Mouse (Mus musculus): ENCODE data around the gene Minpp1. TPM values are rescaled to one million over a fixed set of nuclear protein-coding genes. Genes with fewer than 3 reads are reported as not detected.
A peak's percentile ranks its signal among the peaks of the same experiment; 100 is the strongest.

Gene Minpp1
- total and polyA plus RNA-seq, 3 experiments = 176 to 256 TPM; not detected in 1

GRCm38 (mm10) chr19:32441568-32441967, 44.0 kb upstream of the Minpp1 start (continued):
- no peak for TF ChIP-seq POLR2AphosphoS5 (IDR thresholded peaks at IDR 0.05; ENCODE audit: borderline replicate concordance, low read depth, low read length)
- TF ChIP-seq MAFK (IDR thresholded peaks at IDR 0.05; ENCODE audit: borderline replicate concordance, low read depth, low read length) = no peak
- no peak for TF ChIP-seq TCF12 (IDR thresholded peaks at IDR 0.05; ENCODE audit: low read depth, low read length)
- TF ChIP-seq MXI1 (IDR thresholded peaks at IDR 0.05; ENCODE audit: low read depth, low read length) = no peak
- TF ChIP-seq TBP (IDR thresholded peaks at IDR 0.05; ENCODE audit: low read depth, low read length) = no peak
- TF ChIP-seq CTCF (IDR thresholded peaks at IDR 0.05 in 2 of 3, conservative IDR thresholded peaks at IDR 0.05 in 1 of 3; ENCODE audit: control insufficient read depth in 1 of 3, insufficient read depth in 1 of 3, low read depth in 2 of 3, low read length in 3 of 3, poor library complexity in 1 of 3, severe bottlenecking in 1 of 3) = peak; percentile 52 to 57 (median 54)

DNA sequence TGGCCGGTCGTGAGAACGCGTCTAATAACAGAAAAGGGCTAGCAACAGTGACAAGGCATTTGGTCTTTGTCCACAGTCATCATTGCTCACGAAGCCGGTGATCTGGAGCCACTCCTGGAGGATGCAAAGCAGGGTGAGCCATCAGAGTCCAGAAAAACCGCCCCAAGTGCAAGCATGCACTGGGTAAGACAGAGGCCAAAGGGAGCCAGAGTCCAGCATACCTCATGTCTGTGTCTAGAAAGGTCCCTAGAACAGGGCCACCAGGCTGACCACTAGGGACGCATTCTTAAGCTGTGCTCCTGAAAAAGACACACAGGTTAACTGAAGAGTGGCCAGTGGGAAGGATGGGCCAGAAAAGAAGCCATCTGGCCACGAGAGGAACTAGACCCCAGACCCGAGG, 36.6 kb upstream of the Minpp1 start:
- Histone ChIP-seq H3K4me1 (ENCODE audit: control insufficient read depth in 1 of 2, insufficient read depth in 2 of 2, low read length in 2 of 2) (no peaks in the 10 kb centered on the region), H3K4me3 (ENCODE audit: control insufficient read depth in 1 of 2, insufficient read depth in 1 of 2, low read depth in 2 of 2, low read length in 2 of 2) (no peak overlapping the region), H3K79me2 (ENCODE audit: control insufficient read depth, insufficient read depth, low read length, poor library complexity) (no peaks in the 10 kb centered on the region), H3K36me3 (ENCODE audit: control insufficient read depth in 1 of 2, insufficient read depth in 2 of 2, low read length in 2 of 2) (no peaks in the 10 kb centered on the region), H3K9ac (ENCODE audit: control insufficient read depth, low read depth, low read length, poor library complexity, severe bottlenecking) (no peak overlapping the region), H3K9me3 (replicated peaks; ENCODE audit: insufficient read depth, low read length) (no peaks in the 10 kb centered on the region), H3K27ac (ENCODE audit: control insufficient read depth, low read depth, low read length) (no peak overlapping the region), H3K27me3 (ENCODE audit: control insufficient read depth in 1 of 2, insufficient read depth in 2 of 2, low read length in 2 of 2) (no peaks in the 10 kb centered on the region)
- no peak for TF ChIP-seq RAD21 (IDR thresholded peaks at IDR 0.05; ENCODE audit: low read depth, low read length)
- no peak for TF ChIP-seq BHLHE40 (IDR thresholded peaks at IDR 0.05; ENCODE audit: borderline replicate concordance, low read depth, low read length)
- TF ChIP-seq POLR2AphosphoS2 (IDR thresholded peaks at IDR 0.05; ENCODE audit: low read length) = no peak
- TF ChIP-seq USF2 (IDR thresholded peaks at IDR 0.05; ENCODE audit: borderline replicate concordance in 1 of 2, insufficient read depth in 1 of 2, low read depth in 1 of 2, low read length in 2 of 2) = no peak
- no peak for TF ChIP-seq ELF1 (IDR thresholded peaks at IDR 0.05; ENCODE audit: low read depth, low read length)
- TF ChIP-seq ZMIZ1 (IDR thresholded peaks at IDR 0.05; ENCODE audit: low read depth, low read length) = no peak
- no peak for TF ChIP-seq GABPA (IDR thresholded peaks at IDR 0.05; ENCODE audit: low read depth, low read length)
- TF ChIP-seq MXI1 (IDR thresholded peaks at IDR 0.05; ENCODE audit: low read depth, low read length) = no peak
- TF ChIP-seq MEF2A (IDR thresholded peaks at IDR 0.05; ENCODE audit: extremely low read depth, insufficient replicate concordance, low read depth, low read length, poor library complexity, severe bottlenecking) = no peak
- no peak for DNase-seq (ENCODE audit: low read depth, low spot score)

- TF ChIP-seq CHD2 (IDR thresholded peaks at IDR 0.05; ENCODE audit: low read length) = no peak
- TF ChIP-seq MAX (IDR thresholded peaks at IDR 0.05; ENCODE audit: low read length) = no peak
- no peak for TF ChIP-seq ZNF384 (IDR thresholded peaks at IDR 0.05; ENCODE audit: low read depth, low read length)
- no peak for TF ChIP-seq MXI1 (IDR thresholded peaks at IDR 0.05; ENCODE audit: low read depth, low read length)
- TF ChIP-seq ZMIZ1 (IDR thresholded peaks at IDR 0.05; ENCODE audit: low read depth, low read length) = no peak
- TF ChIP-seq BHLHE40 (IDR thresholded peaks at IDR 0.05; ENCODE audit: borderline replicate concordance, low read depth, low read length) = no peak
- no peak for TF ChIP-seq HCFC1 (IDR thresholded peaks at IDR 0.05; ENCODE audit: low read depth, low read length)
- no peak for TF ChIP-seq EP300 (IDR thresholded peaks at IDR 0.05; ENCODE audit: low read depth in 1 of 2, low read length in 2 of 2)
- no peak for TF ChIP-seq MYB (IDR thresholded peaks at IDR 0.05; ENCODE audit: low read depth, low read length)
- TF ChIP-seq ELF1 (IDR thresholded peaks at IDR 0.05; ENCODE audit: low read depth, low read length) = no peak
- TF ChIP-seq MAZ (IDR thresholded peaks at IDR 0.05; ENCODE audit: low read depth, low read length) = no peak
- TF ChIP-seq ETS1 (IDR thresholded peaks at IDR 0.05; ENCODE audit: low read depth, low read length) = no peak
- TF ChIP-seq JUND (IDR thresholded peaks at IDR 0.05; ENCODE audit: low read depth, low read length) = no peak
- Histone ChIP-seq H3K4me3 (ENCODE audit: control insufficient read depth in 1 of 2, insufficient read depth in 1 of 2, low read depth in 2 of 2, low read length in 2 of 2) (no peak overlapping the region), H3K4me1 (ENCODE audit: control insufficient read depth in 1 of 2, insufficient read depth in 2 of 2, low read length in 2 of 2) (no peaks in the 10 kb centered on the region), H3K9me3 (replicated peaks; ENCODE audit: insufficient read depth, low read length) (no peaks in the 10 kb centered on the region), H3K36me3 (ENCODE audit: control insufficient read depth in 1 of 2, insufficient read depth in 2 of 2, low read length in 2 of 2) (no peaks in the 10 kb centered on the region), H3K79me2 (ENCODE audit: control insufficient read depth, insufficient read depth, low read length, poor library complexity) (no peaks in the 10 kb centered on the region), H3K9ac (ENCODE audit: control insufficient read depth, low read depth, low read length, poor library complexity, severe bottlenecking) (no peak overlapping the region), H3K27me3 (ENCODE audit: control insufficient read depth in 1 of 2, insufficient read depth in 2 of 2, low read length in 2 of 2) (no peaks in the 10 kb centered on the region), H3K27ac (ENCODE audit: control insufficient read depth, low read depth, low read length) (no peak overlapping the region)
- no peak for DNase-seq (ENCODE audit: low read depth, low spot score)
Observed at GRCm38 (mm10) chr19:32452231-32452630, 33.3 kb upstream of the Minpp1 start.

Data from MEL (cell line).